Mouse (Mus musculus) retina, embryonic 14.5 days (tissue): ENCODE results near the gene Cxcl10.

Source experiments
- DNase-seq: peaks from one replicate; pipeline ENCODE4 v3.0.0-alpha.2; 2015; ENCODE audit warnings: low spot score

Cxcl10 gene

DNA sequence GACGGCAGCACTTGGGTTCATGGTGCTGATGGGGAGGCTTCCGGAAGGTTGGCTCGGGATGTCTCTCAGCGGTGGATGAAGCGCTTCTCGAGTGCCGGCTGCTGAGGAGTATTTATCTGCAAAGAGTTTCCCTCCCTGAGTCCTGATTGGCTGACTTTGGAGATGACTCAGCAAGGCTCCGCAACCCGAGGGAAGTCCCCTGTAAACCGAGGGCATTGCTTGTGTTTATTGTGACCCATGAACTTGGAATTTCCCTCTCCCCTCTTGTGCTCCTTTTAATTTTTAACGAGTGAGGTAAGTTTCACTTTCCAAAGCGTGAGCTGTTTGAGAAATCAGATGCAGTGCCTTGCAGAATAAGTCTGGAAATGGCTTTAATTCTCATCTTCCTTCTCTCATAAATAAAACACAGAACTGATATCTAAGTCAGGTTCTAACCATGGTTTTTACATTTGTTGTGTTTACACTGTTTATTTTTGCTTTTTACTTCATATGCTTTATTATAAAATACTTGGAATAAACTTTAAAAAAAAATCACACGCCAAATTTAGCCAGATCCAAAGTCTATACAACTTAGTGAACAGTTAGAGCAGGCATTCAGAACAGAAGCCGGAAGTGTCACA lies at the start of gene Cxcl10:
TSS of gene Cxcl10 (minus strand) at position 96 of the 620 bp plus-strand sequence.
- peak; percentile 55 for DNase-seq

DNA sequence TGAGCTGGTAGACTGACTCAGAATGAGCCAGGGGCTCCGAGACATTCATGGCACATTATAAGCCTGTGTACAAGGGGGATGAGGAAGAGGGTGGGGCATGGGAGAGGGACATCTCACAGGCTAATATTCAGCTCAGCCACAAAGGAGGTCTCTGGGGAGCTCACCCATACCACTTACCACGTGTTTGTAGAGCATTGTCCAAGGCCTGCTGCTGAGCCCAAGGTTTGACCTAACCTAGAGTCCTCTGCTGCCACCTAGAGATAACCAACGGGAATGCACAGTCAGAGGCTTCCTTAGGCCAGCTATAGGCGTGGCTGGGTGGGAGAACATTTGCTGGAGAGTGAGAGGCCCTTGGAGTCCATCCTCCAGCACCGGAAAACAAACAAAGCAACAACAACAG lies 49.5 kb upstream of the Cxcl10 start:
- peak; percentile 91 for DNase-seq

DNA sequence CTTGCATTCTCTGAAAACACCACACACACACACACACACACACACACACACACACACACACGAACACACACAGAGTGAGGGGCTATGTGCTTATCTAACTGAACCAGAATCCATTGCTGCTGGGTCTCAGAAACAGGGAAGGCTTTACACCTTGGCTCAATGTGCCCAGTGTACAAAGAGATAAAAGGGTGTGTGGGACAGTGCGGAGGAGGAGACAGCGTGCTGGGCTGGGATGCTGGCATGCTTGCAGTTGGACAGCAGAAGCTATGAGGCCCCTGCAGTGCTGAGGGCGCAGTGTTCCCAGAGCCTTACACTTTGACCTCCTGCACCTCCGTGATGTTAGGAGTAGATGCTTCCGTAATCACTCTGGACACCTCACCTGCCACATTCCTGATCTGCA lies 47.8 kb upstream of the Cxcl10 start:
- DNase-seq: no peak

DNA sequence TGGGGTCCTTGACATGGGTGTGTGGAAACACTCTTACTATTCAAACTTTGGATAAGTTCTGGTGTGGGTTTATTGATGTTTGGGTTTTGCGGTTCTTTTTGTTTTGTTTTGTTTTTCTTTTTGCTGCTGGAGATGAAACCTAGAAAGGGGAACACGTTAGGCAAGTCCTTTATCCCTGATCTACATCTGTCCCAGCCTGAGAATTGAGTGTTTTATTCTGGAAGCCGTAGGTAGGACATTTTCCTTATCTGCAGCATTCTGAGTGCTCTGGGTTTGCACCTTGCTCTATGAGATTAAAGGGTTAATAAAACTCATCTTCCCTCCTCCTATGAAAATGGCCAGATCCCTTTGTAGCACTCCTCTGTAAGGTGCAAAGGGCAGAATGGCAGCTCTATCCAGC lies 47.1 kb upstream of the Cxcl10 start:
- DNase-seq: no peak

DNA sequence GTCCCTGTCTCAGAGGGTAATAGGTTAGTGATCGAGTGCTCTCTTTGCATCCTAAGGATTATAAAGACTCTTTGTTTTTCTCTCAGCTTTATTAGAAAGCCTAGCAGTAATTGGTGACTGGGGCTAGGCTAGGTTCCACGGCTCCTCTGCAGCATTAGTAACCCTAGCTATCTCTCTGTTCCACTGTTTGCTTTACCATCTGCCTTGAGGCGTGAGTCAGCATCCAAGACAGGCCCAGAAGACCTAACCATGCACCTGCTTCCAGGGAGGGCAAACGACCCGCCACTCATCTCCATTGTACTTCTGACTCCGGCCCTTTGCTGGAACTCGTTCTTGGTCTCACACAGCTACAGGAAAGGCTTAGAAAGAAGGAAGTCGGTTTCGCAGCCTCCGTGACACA lies 45.2 kb upstream of the Cxcl10 start:
- no peak for DNase-seq

DNA sequence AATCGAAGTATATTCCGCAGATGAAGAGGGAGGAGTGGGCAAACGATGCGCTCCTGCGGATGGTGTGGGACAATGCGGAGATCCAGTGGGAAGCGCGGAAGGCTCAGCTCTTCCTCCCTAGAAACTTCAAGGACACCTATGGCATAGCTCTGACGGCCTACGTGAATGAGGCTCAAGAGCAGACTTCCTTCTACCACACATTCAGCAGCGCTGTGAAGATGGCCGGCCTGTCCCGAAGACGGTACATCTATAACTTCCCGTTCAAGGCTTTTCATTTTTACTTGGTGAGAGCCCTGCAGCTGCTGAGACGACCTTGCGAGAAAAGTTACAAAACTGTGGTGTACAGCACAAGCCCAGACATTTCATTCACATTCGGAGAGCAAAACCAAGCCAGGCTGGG lies 43.9 kb upstream of the Cxcl10 start:
- no peak for DNase-seq

DNA sequence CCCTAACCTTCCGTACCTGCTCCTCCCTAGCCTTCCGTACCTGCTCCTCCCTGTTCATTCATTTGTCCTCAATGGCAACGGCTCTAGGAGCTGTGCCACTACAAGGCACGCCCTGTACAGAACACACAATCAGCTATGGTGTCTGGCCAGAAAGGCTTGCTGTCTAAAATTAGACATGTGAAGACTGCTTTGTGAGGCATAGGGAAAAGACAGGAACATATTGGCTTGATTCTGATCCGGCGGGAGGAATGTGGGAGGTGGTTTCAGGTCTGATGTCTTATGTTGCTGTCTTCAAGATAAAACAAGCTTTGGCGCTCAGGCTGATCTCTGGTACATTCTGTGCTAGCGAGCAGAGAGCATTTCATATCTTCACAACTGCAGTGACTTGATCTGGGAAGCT lies 41.9 kb upstream of the Cxcl10 start:
- DNase-seq: no peak

DNA sequence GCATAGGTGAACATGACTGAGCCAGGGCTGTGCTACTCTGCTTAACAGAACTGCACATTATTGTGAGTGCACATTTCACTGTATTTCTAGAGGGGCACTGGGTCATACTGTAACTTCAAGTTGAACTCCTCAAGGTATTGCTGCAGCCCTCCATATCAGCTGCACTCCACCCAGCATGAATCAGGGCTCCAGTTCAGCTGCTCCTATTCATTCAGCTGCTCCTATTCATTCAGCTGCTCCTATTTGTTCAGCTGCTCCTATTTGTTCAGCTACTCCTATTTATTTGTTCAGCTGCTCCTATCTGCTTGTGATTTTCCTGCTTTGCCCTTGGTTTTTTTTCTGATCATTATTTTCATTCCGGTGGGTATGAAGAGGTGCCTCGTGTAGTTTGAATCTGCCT lies 41.3 kb upstream of the Cxcl10 start:
- DNase-seq: no peak

DNA sequence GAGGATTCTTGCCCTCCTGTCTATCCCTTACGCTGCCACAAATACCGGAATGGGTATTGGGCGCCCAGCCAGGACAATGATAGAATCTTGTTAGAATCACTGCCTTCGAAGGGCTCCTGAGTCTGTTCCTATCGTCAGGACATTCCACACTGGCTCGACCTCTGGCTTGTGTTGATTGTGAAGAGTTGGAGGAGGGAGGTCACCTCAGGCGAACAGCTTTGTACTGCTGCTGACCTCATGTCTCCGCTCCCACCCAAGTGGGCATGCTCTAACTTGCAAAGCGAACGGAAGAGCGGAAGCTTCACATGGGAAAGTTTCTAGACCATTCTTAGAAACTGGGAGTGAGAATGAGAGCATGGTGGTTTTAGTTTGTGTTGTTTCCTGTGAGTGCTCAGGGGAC lies 38.7 kb upstream of the Cxcl10 start:
- DNase-seq: no peak

DNA sequence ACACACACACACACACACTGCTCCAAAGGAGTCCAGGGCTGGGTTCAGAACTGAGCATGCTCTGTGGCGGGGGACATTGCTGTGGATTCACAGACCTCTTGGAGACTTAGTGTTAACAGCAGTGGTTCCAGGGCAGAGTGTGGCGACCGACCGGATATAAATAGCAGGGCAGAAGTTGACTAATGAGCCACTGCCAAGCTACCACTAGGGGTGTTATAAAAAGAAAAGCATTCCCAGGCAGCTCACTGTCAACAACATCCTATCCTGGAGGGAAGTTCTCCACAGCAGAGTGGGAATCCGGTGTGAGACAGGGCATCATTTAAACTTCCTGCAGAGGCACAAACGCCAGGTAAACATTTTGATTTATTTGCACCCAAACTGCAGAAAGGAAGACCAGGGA lies 38.0 kb upstream of the Cxcl10 start:
- DNase-seq: no peak

DNA sequence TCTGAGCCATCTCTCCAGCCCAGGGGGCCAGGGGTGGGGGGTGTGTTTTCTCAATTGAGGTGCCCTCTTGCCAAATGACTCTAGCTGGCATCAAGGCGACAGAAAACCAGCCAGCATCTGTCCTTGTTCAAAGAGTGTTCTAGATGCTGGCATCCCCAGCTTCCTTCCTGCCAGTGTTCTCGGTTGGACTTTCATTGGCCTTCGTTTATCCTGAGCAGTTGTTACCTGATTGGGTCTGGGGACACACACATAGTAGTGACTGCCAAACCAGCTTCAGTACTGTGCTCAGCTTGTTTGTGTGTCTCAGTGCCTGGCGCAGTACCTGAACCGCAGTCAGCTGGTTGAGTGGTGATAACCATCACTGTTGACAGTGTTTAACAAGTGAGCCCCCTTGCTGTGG lies 37.4 kb upstream of the Cxcl10 start:
- no peak for DNase-seq

DNA sequence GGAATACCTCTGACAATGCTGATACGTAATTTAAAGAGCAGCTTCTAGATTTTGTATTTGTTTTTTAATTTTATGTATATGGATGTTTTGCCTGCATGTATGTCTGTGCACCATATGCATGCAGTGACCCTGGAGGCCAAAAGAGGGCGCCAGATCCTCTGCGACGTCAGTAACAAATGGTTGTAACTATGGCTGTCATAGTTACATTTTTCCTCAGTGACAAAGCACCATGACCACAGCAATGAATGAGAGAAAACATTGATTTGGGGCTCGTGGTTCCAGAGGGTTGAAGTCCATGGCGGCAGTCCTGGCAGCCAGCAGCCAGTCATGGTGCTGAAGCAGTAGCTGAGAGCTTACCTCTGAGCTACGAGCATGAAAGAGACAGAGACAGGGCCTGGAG lies 36.2 kb upstream of the Cxcl10 start:
- peak; percentile 50 for DNase-seq

DNA sequence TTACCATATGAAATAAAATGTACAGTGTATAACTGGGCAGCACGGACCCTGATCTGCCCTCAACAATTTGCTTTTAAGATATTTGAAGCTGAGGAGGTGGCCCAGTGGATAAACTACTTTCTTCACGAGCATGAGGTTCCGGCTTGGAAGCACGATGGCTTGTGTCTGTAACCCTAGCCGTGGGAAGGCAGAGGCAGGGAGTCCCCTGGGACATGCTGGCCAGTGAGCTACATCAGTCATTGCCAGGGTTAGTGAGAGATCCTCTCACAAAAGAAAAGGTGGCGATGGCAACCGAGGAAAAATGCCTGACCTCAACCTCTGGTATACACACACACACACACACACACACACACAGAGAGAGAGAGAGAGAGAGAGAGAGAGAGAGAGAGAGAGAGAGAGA lies 35.1 kb upstream of the Cxcl10 start:
- no peak for DNase-seq

DNA sequence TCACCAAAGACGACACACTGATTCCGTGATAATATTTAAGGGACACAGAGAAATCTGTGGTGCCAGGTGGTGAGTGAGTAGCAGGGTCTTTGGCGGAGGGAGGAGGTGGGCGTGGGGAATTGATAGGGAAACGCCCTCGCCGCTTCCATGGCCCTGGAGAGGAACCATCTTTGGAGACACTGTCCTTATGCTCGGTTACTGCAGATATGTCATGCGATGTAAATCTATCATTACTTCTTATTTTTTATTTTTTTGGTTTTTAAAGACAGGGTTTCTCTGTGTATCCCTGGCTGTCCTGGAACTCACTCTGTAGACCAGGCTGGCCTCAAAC lies 33.6 kb upstream of the Cxcl10 start:
- DNase-seq: no peak

DNA sequence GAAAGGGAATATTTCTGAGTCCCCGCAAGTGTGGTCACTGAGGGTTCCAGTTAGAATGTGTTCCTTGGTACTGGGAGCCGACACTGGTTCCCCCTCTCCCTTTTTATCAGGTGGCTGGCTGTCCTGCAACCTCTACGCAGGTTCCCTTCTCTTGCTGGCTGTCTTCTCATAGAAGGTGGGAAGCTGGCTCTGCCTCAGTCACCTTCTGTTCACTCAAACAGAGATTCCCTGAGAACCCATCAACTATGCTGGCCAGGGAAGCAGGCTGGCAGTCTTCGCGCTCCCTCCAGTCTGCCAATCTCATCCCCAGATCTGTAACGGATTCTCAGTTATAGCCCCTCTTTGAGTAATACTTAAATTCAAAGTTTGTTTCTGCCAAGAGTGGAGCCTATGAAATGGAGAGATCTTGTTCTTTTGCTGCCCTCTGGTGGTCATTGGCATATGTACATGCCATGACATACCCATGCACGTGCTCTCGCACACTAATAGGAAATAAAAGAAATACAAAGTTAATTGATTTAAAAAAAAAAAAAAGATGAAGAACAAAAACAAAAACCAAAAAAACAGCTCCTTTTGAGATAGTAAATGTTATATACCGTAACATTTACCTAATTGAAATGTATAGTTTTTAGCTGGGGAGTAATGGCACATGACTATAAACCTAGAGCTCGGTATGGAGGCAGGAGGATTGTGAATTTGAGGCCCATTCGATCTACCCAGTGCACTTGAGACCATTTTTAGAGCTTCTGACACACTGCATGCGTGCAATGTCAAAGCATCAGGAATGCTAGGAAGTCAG lies 33.1 kb upstream of the Cxcl10 start:
- peak; percentile 91 for DNase-seq

DNA sequence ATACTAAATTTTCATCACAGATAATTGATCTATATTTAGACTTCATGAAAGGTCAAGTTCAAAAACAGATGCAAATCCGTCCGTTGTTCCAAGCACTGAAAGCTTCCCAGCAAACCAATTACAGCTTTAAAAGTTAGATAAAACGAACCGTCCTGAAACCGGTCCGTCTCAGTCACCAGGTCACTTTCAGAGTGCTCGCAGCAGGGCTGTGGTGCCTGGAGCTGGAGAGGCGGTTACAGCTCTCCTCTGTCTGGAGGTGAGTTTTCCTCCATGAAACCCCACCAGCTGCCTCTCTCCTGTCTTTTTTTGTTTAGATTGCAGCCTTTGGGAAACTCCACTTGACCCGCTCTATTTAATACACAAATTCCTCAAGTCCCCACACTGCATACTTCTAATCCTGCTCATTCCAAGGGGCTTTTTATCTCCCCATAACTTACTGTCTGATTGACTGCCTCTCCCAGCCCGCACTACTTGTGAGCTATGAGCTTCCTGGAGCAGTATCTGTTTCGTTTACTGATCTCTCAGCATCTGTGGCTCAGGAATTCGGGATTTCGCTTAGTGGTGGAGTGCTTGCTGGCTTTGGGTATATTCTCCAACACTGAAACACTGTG lies 28.2 kb upstream of the Cxcl10 start:
- no peak for DNase-seq

DNA sequence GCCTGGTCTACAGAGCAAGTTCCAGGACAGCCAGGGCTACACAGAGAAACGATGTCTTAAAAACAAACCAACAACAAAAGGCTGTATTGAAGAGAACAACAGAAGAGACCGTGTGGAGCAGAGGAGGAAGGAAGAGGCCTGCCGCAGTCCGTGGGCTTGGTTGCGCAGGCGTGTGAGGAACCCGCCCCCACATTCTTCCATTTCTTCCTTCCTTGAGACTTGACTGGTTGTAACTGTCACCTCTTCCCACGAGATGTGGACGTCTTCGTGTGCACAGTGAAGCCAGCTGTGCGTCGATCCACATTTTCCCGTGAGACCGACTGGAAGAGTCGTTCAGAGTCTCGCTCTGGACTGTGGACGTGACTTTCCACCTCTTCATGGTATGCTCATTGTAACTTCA lies 26.7 kb upstream of the Cxcl10 start:
- no peak for DNase-seq

DNA sequence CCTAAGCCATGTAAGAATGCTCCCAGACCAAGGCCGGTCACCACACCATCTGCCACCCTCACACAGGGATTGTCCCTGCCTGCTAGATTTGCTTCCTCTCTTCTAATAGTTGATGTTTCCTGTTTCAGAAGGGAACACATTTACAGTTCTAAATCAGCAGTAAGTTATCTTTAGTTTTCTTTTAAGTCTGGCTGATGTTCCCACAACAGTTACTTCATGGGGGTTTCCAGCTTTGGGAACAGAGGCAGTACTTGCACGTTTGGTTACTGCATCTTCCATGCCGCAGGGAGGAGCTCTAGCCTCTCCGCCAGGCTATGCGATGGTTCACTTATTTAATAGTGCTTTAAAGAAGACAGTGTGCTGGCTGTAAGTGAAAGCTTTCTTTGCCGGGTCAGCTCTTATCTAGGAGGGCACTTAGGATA lies 26.0 kb upstream of the Cxcl10 start:
- DNase-seq: no peak

DNA sequence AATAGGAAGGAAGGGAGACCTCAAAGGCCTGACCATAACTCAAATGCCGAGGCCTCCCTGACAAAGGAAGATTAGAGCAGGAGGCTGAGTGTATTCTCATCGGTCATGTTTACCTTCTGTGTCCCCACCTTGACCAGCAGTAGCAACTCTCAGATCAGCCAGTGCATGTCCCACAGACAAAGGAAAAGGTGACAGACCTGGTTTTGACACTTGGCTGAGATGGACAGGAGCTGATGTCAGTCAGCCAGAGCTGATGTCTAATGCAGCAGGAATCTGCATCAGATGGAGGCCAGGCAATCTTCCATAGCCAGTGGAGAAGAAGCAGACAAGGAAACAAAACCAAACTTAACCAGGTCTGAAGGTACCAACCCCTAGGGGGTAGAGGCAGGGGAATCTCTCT lies 23.9 kb upstream of the Cxcl10 start:
- no peak for DNase-seq

DNA sequence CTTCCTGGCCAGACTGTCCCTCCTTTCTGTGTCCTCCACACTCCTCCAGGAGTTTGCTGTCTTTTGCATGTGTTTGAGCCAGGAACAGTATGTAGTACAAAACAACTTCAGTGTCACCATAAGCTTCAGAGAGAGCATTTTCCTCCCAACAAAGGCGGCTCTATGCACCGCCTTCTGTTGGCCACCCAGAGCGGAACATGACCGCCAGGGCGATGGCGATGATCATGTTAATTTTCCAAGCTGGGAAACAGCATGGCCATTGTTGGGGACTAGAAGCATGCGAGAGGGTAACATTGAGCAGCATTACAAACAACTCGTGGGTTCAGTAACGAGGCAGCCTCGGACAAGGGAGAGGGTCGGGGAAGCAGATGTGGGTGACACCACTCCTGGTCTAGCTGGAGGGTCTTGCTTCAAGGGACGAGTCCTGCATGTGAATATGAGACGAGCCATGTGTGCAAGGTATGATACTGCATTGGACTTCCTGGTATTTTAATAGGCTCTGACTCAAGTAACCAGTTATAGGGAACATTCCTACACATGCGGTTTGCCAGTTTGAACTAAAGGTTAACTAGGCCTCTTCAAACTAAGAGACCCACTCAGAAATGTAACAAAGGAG lies 22.8 kb upstream of the Cxcl10 start:
- no peak for DNase-seq

DNA sequence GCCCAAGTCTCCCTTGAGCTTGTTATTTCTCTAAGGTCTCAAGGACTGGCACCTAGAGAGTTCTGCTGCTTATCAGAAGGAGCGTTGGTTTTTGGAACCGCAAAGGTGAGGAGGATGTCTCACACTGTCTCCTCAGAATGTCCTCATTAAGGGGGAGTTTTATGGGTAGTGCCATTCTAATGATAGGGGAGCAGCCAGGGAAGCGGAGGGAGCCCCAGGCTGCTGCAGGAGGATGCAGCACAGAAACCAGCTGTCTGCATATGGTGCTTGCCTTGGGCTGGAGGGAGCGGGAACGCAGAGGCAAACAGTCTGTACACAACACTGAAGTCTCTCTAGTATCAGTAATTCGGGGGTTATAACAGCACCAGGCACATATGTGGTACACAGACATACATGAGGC lies 22.2 kb upstream of the Cxcl10 start:
- no peak for DNase-seq

DNA sequence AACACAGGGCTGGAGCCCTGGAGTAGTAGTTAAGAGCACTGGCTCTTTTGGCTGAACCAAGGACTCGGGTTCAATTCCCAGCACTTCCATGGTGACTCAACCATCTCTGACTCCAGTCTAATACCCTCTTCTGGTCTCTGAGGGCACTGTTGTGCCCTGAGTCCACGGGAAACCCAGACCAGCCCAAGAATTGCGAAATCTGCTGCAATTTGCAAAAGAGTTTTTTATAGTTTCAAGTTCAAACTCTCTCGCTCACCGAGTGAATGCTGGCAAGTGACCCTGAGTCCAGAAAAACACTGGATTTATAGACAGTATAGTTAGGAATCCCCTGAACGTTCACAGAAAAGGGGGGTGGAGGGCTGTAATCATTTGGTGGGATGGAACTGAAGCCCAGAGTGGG lies 21.7 kb upstream of the Cxcl10 start:
- DNase-seq: no peak
